Mouse (Mus musculus): ENCODE measurements around the gene Pramel5. TPM values are rescaled to one million over a fixed set of nuclear protein-coding genes. Genes with fewer than 3 reads are reported as not detected.

Gene Pramel5
- polyA plus RNA-seq (2015; fragmentation: Illumina TruSeq; extraction: RNeasy Lipid Tissue Mini Kit (QIAGEN cat#74804); ENCODE audit: insufficient read depth, low replicate concordance): not detected

GRCm38 (mm10) chr4:144280388-144280787 is at the start of gene Pramel5:
Pramel5 (minus strand) TSS chr4:144280488.

GRCm38 (mm10) chr4:144329949-144330348 is 49.7 kb upstream of the Pramel5 start, which contains the start of gene Gm13128:
Gm13128 (plus strand) TSS chr4:144330249.

Other genes starting within 250 kb of the Pramel5 start
- not detected for gene Pramel4, start 221.4 kb downstream of the Pramel5 start, polyA plus RNA-seq (2015; fragmentation: Illumina TruSeq; extraction: RNeasy Lipid Tissue Mini Kit (QIAGEN cat#74804); ENCODE audit: insufficient read depth, low replicate concordance)
- gene Gm13102, start 174.0 kb downstream of the Pramel5 start, polyA plus RNA-seq (2015; fragmentation: Illumina TruSeq; extraction: RNeasy Lipid Tissue Mini Kit (QIAGEN cat#74804); ENCODE audit: insufficient read depth, low replicate concordance): not detected
- not detected for gene Oog3, start 117.8 kb downstream of the Pramel5 start, polyA plus RNA-seq (2015; fragmentation: Illumina TruSeq; extraction: RNeasy Lipid Tissue Mini Kit (QIAGEN cat#74804); ENCODE audit: insufficient read depth, low replicate concordance)
- not detected for gene Oog2, start 89.8 kb downstream of the Pramel5 start, polyA plus RNA-seq (2015; fragmentation: Illumina TruSeq; extraction: RNeasy Lipid Tissue Mini Kit (QIAGEN cat#74804); ENCODE audit: insufficient read depth, low replicate concordance)
- not detected for gene C87977, start 67.2 kb downstream of the Pramel5 start, polyA plus RNA-seq (2015; fragmentation: Illumina TruSeq; extraction: RNeasy Lipid Tissue Mini Kit (QIAGEN cat#74804); ENCODE audit: insufficient read depth, low replicate concordance)
- gene Gm13128, start 49.8 kb upstream of the Pramel5 start, polyA plus RNA-seq (2015; fragmentation: Illumina TruSeq; extraction: RNeasy Lipid Tissue Mini Kit (QIAGEN cat#74804); ENCODE audit: insufficient read depth, low replicate concordance): not detected
- gene Gm13119, start 77.5 kb upstream of the Pramel5 start, polyA plus RNA-seq (2015; fragmentation: Illumina TruSeq; extraction: RNeasy Lipid Tissue Mini Kit (QIAGEN cat#74804); ENCODE audit: insufficient read depth, low replicate concordance): not detected
- not detected for gene Pramef20, start 97.4 kb upstream of the Pramel5 start, polyA plus RNA-seq (2015; fragmentation: Illumina TruSeq; extraction: RNeasy Lipid Tissue Mini Kit (QIAGEN cat#74804); ENCODE audit: insufficient read depth, low replicate concordance)
- not detected for gene Pramef12, start 128.0 kb upstream of the Pramel5 start, polyA plus RNA-seq (2015; fragmentation: Illumina TruSeq; extraction: RNeasy Lipid Tissue Mini Kit (QIAGEN cat#74804); ENCODE audit: insufficient read depth, low replicate concordance)
- gene 1700012P22Rik, start 158.3 kb upstream of the Pramel5 start, polyA plus RNA-seq (2015; fragmentation: Illumina TruSeq; extraction: RNeasy Lipid Tissue Mini Kit (QIAGEN cat#74804); ENCODE audit: insufficient read depth, low replicate concordance): not detected
- not detected for gene Gm9944, start 172.8 kb upstream of the Pramel5 start, polyA plus RNA-seq (2015; fragmentation: Illumina TruSeq; extraction: RNeasy Lipid Tissue Mini Kit (QIAGEN cat#74804); ENCODE audit: insufficient read depth, low replicate concordance)
- not detected for gene Aadacl3, start 183.3 kb upstream of the Pramel5 start, polyA plus RNA-seq (2015; fragmentation: Illumina TruSeq; extraction: RNeasy Lipid Tissue Mini Kit (QIAGEN cat#74804); ENCODE audit: insufficient read depth, low replicate concordance)
- not detected for gene 9430007A20Rik, start 239.3 kb upstream of the Pramel5 start, polyA plus RNA-seq (2015; fragmentation: Illumina TruSeq; extraction: RNeasy Lipid Tissue Mini Kit (QIAGEN cat#74804); ENCODE audit: insufficient read depth, low replicate concordance)